Mouse (Mus musculus) right cerebral cortex, adult 18-20 months (tissue): ENCODE data around the gene Nxf3.

Experiments used
- DNase-seq: peaks from one replicate; pipeline ENCODE4 v3.0.0; 2022; ENCODE audit warnings: mixed read lengths

The Nxf3 gene

DNA sequence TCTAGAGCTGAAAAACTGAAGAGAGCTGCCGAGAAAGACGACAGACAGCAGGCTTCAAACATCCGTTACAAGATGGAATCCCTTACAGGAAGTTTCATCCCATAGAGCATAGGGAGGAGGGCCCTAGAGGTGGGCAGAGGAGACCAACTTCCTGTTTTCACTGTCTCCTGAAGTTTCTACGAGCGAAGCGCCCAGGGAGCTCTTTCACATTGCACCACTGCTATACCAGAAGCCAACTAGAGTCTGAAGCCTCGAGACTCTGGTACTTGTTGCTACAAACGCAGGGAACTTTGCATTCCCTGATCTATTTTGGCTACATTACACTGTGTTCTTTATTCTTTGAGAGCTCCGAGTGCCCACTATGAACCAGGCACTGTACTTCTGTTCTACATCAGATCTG, at the start of gene Nxf3:
Nxf3 (minus strand) TSS at position 101 of the 400 bp plus-strand sequence.
- DNase-seq, result no peak

DNA sequence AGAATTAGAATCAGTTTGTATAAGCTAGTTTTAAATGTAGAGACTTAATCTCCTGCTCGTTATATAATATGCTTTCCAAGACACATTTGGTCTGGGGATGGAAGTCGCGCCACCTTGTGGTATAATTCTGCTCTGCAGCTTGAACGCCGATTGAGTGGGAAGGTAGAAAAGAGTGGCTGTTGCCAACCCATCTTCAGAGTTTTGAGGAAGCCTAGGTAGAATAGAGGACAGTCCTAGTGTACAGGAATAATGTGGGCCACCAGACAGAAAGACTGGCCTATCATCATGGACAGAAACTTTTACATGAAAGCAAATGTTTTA, 42.6 kb upstream of the Nxf3 start:
- DNase-seq, result peak; percentile 51

- DNase-seq, result no peak
Observed at GRCm38 (mm10) chrX:136127038-136127743, 42.1 kb upstream of the Nxf3 start.

DNA sequence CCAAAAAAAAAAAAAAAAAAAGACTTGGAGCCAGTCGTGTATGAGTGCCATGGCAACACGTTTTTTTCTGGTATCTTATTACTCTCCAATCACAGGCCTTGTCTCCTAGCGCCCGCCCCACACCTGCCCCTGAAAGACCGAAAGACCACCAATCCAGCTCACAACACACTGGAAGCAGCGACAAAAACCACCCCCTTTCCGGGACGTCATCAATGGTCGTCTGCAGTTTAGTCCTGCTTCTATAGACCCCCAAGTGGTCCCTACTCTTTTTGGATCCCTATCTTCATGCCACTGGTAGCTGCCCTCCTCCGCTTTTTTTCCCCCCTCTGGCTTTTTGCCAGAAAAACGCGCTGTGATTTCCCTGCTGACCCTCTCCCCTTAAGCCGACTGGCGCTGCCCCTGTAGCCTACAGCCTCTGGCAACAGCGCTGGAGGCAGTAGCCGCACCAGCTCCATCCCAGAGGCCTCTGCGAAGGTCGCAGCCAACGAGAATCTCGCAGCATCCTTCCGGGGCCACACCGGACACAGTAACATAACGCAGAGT, 30.4 kb upstream of the Nxf3 start:
- DNase-seq, result peak; percentile 78

DNA sequence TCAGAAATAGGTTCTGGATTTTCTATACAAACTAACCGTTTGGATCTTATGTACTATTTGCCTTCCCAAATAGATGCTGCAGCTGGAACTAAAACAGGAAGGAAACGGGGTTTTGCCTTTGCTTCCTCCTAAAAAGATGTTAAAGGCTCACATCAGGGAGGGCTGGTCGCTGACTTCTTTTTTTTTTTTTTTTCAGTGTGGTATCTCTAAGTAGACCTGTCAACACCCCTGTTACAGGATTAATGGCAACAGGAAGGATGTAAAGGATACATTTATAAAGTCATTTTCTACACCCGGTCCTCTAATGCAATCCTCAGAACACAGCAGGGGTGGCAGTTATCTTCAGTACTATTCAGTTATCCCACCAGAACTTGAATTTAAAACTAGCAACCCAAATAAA, 30.0 kb upstream of the Nxf3 start:
- DNase-seq, result no peak

DNA sequence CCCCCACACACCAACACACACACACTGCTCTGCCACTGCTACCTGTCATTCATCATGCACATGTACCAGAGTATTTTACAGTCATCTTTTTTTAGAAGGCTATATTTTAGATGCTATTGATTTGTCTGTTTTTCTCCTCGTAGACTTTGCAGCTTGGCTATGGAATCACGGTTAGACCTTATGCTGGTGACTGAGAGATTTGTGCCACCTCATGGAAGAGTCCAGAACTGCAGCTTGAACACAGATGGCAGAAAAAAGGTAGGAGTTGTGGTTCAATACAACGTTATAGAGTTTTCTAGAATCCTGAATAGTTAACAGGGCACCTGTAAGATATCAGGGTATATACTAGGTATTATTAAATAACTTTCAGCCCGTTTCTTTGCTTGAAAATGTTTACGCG, 22.9 kb upstream of the Nxf3 start:
- peak; percentile 57 for DNase-seq

DNA sequence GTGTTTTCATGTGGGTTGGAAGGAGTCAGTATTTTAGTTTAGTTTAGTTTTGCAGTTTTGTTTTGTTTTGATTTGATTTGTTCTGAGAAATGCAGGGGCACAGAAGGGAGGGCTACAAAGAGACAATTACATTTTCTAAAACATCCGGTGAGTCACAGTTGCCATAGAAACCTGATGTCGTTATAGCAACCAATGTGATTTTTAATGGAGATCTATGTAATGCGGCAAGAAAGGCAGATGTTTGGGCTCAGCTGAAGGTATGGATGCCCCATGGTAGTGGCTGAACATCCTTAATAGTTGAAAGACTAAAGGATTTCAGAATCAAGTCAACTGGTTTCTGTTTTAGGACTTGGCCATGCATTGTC, 19.7 kb upstream of the Nxf3 start:
- DNase-seq, result peak; percentile 7

GRCm38 (mm10) chrX:136104046-136104723, 19.1 kb upstream of the Nxf3 start:
- DNase-seq, result peak; percentile 5

- peak; percentile 22 for DNase-seq
Observed at GRCm38 (mm10) chrX:136094421-136094820, 9.4 kb upstream of the Nxf3 start.

- DNase-seq, result no peak
Observed at GRCm38 (mm10) chrX:136092497-136093279, 7.6 kb upstream of the Nxf3 start.

GRCm38 (mm10) chrX:136068020-136068419, 17.0 kb downstream of the Nxf3 start, which contains the start of gene Bex2:
Gene Bex2, minus strand, starts transcription at chrX:136068236.
- DNase-seq, result peak; percentile 50

GRCm38 (mm10) chrX:136067201-136067991, 17.7 kb downstream of the Nxf3 start:
- peak; percentile 6 for DNase-seq

DNA sequence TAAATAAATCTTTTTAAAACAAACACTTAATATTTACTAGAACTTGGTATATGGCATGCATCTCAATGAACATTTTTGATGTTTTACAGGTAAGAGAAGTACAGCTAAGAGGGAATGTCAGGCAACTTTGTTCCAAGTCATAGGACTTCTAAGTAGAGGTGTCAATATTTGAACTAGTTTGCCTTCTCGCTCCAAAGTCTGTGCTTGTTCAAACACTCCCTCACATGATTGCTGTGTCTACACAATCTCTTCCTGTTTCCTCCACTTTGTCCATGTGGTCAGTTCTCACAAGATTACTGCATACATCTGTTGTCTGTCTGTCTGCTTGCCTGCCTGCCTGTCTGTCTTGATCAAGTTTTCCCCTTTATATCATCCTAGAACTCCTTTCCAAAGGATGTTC, 24.4 kb downstream of the Nxf3 start:
- DNase-seq, result no peak

DNA sequence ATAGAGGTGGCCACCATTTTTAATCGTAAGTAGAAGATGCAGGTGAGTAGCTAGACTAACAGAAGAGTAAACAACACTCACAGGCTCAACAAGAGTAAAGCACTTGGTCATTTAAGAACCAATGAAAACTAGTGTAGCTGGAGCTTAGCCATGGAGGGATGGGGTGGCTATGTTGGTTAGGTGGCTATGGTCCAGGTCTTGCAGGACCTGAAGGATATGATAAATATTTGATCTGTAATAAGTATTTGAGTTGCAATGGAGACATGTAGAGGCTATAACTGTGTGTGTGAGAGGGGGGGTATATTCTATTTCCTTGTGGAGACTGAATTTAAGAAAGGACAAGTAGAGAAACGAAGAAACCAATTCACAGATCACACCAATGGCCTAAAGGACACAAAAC, 33.8 kb downstream of the Nxf3 start:
- no peak for DNase-seq

DNA sequence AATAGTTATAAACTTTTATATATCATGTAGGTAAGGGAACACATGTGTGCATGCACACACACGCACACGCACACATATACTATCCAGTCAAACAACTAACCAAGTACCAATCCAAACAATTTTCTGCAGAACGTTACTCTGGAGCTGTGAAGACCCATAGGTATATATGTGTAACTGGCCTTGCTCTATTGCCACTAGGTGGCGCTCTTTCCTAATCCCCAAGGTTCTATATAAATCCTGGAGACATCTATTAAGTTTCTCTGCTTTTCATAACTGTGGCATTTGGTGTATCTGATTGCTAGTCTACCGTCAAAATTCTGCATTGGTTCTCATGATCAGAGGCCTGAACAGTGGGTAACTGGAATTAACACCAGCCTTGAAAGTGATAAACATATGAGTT, 37.5 kb downstream of the Nxf3 start:
- DNase-seq, result peak; percentile 54

- DNase-seq, result no peak
Observed at GRCm38 (mm10) chrX:136043726-136044125, 41.3 kb downstream of the Nxf3 start.

- peak; percentile 4 for DNase-seq
Observed at GRCm38 (mm10) chrX:136032799-136033763, 52.0 kb downstream of the Nxf3 start, which contains the start of gene Arxes1. Gene Arxes1, plus strand, starts transcription at chrX:136033367.

DNA sequence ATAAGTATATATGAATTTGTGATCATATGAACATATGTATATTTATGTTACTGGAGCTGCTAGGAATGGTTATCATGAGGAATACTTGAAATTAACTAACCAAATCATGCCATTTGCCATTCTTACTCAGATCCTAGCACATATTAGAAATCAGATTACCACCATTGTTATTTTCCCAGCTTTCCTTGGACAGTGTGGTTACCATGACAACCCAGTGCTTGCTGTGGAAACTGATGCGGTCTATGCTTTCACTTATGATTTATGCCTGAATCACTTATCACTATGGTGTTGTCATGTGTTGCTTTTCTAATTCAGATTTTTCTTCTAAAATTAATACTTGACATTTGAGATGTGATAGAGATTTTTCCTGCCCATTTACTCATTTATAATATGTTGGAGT, 54.7 kb downstream of the Nxf3 start:
- DNase-seq, result no peak
